Mouse (Mus musculus) embryo, embryonic 11 days (tissue): Measurements from ENCODE around the gene 1700015F17Rik.

Experiments used
- DNase-seq: peaks from one replicate; pipeline ENCODE4 v3.0.0-alpha.2; 2015

The 1700015F17Rik gene

GRCm38 (mm10) chr5:5423081-5423480, 55.9 kb downstream of the 1700015F17Rik start:
- no peak for DNase-seq

- DNase-seq: no peak
Observed at GRCm38 (mm10) chr5:5421439-5421838, 57.5 kb downstream of the 1700015F17Rik start.

- no peak for DNase-seq
Observed at GRCm38 (mm10) chr5:5419992-5420455, 58.9 kb downstream of the 1700015F17Rik start, which contains the start of gene Cdk14. TSS of gene Cdk14 (minus strand) at chr5:5420312.

- DNase-seq: no peak
Observed at GRCm38 (mm10) chr5:5419253-5419652, 59.7 kb downstream of the 1700015F17Rik start.

- DNase-seq: no peak
Observed at GRCm38 (mm10) chr5:5414835-5415234, 64.1 kb downstream of the 1700015F17Rik start.

GRCm38 (mm10) chr5:5411886-5412285, 67.1 kb downstream of the 1700015F17Rik start:
- DNase-seq: no peak

- DNase-seq: no peak
Observed at GRCm38 (mm10) chr5:5401986-5402385, 77.0 kb downstream of the 1700015F17Rik start.

- no peak for DNase-seq
Observed at GRCm38 (mm10) chr5:5392786-5393185, 86.2 kb downstream of the 1700015F17Rik start.
